Mouse (Mus musculus) kidney, postnatal 0 days (tissue): ENCODE measurements around the gene Cldn5. TPM values are rescaled to one million over a fixed set of nuclear protein-coding genes. Genes with fewer than 3 reads are reported as not detected.

Experiments used
- ATAC-seq: fragments of 200-750 bp; cut with Nextera tagmentation; replicated peaks from 2 replicates; pipeline ENCODE4 v1.8.0; 2017; ENCODE audit warnings: low read depth, moderate number of reproducible peaks, moderate TSS enrichment, moderate library complexity; ENCODE audit not compliant: low FRiP score
- DNase-seq: peaks from one replicate; pipeline ENCODE4 v3.0.0-alpha.2; 2016; ENCODE audit warnings: low spot score
- H3K27ac ChIP-seq: fragments of 300-500 bp; sonication (generic); 2 replicates; pipeline ENCODE4 v1.5.1; 2014; ENCODE audit warnings: mild to moderate bottlenecking
- H3K27me3 ChIP-seq: fragments of 300-500 bp; sonication (generic); 2 replicates; pipeline ENCODE4 v1.6.1; 2014; ENCODE audit warnings: low read length, mixed read lengths; ENCODE audit not compliant: insufficient read depth
- H3K36me3 ChIP-seq: fragments of 300-500 bp; sonication (generic); 2 replicates; pipeline ENCODE4 v1.6.1; 2014; ENCODE audit warnings: low read length, mixed read lengths; ENCODE audit not compliant: insufficient read depth
- H3K4me1 ChIP-seq: fragments of 300-500 bp; sonication (generic); replicated peaks from 2 replicates; pipeline ENCODE4 v1.6.1; 2014; ENCODE audit warnings: antibody characterized with exemption, low read length, mixed read lengths; ENCODE audit not compliant: insufficient read depth
- H3K4me2 ChIP-seq: fragments of 300-500 bp; sonication (generic); 2 replicates; pipeline ENCODE4 v1.6.1; 2014; ENCODE audit warnings: mild to moderate bottlenecking, low read length, moderate library complexity, mixed read lengths
- H3K4me3 ChIP-seq: fragments of 300-500 bp; sonication (generic); replicated peaks from 2 replicates; pipeline ENCODE4 v1.5.1; 2014; ENCODE audit warnings: low read depth, low read length
- H3K9ac ChIP-seq: fragments of 300-500 bp; sonication (generic); 2 replicates; pipeline ENCODE4 v1.6.1; 2014; ENCODE audit warnings: low read depth, low read length
- H3K9me3 ChIP-seq: fragments of 300-500 bp; sonication (generic); replicated peaks from 2 replicates; pipeline ENCODE4 v1.6.1; 2016; ENCODE audit warnings: low read length, inconsistent platforms, mixed read lengths
- CTCF ChIP-seq: IDR thresholded peaks from 2 replicates; pipeline ENCODE4 v1.5.1; 2016; ENCODE audit warnings: antibody characterized with exemption, low read depth, mild to moderate bottlenecking, moderate library complexity
- WGBS: fragments of 180-500 bp; shearing (Covaris S2); extraction: QIAGEN DNeasy Blood & Tissue Kit; methylation state at CpG from one replicate; pipeline ENCODE4 v1.1.7; 2014; 5-methylcytosine and 5-hydroxymethylcytosine counted together
- polyA plus RNA-seq: library from polyadenylated mRNA; unstranded; fragments of >200 nt; fragmentation: Nextera tagmentation; extraction: Ambion mirVana; gene quantifications from 2 replicates; pipeline ENCODE4 v1.2.1, GENCODE M21; 2015

Gene Cldn5
- polyA plus RNA-seq, 1 experiment from 2014 or later, result 107 TPM

- H3K36me3 ChIP-seq, result peaks cover 13% of the 10 kb centered on the region; the same call in 1 of the 2 replicates
- H3K27ac ChIP-seq, result 0 out of 2 replicates have a peak overlapping the region, but pooled peaks have one; percentile 1
- H3K9me3 ChIP-seq, result no peaks in the 10 kb centered on the region
- peaks cover 11% of the 10 kb centered on the region; the same call in 1 of the 2 replicates for H3K4me1 ChIP-seq
- no peak overlapping the region for H3K4me2 ChIP-seq
- no peak for TF ChIP-seq CTCF
- H3K27me3 ChIP-seq, result 0 out of 2 replicates have a peak, but pooled peaks cover 7% of the 10 kb centered on the region
- ATAC-seq, result peak; percentile 38
- no peak overlapping the region for H3K4me3 ChIP-seq
- WGBS, result 57% methylated on average over 10 of the region's 10 CpGs
- peak; percentile 85 for DNase-seq
- no peak overlapping the region for H3K9ac ChIP-seq
These were observed 5.2 kb downstream of the Cldn5 start for GRCm38 (mm10) chr16:18781810-18782209.

- no peak overlapping the region for H3K9ac ChIP-seq
- H3K27ac ChIP-seq, result no peak overlapping the region
- DNase-seq (no peak), ATAC-seq (no peak)
- H3K4me2 ChIP-seq, result no peak overlapping the region
- 89% methylated on average over 7 of the region's 7 CpGs for WGBS
- H3K36me3 ChIP-seq, result peaks cover 20% of the 10 kb centered on the region; the same call in 1 of the 2 replicates
- no peaks in the 10 kb centered on the region for H3K27me3 ChIP-seq
- no peak overlapping the region for H3K4me3 ChIP-seq
- TF ChIP-seq CTCF, result no peak
- H3K9me3 ChIP-seq, result no peaks in the 10 kb centered on the region
- H3K4me1 ChIP-seq, result no peaks in the 10 kb centered on the region
These were observed 8.4 kb downstream of the Cldn5 start for GRCm38 (mm10) chr16:18785025-18785424.

GRCm38 (mm10) chr16:18785485-18785884 is 8.8 kb downstream of the Cldn5 start:
- no peak for ATAC-seq
- Histone ChIP-seq H3K4me3 (no peak overlapping the region), H3K36me3 (peaks cover 20% of the 10 kb centered on the region; the same call in 1 of the 2 replicates), H3K4me2 (no peak overlapping the region), H3K9ac (no peak overlapping the region), H3K27me3 (no peaks in the 10 kb centered on the region), H3K9me3 (no peaks in the 10 kb centered on the region), H3K27ac (no peak overlapping the region), H3K4me1 (no peaks in the 10 kb centered on the region)
- 93% methylated on average over 1 of the region's 1 CpGs for WGBS
- TF ChIP-seq CTCF, result no peak
- DNase-seq, result no peak

- 93% methylated on average over 10 of the region's 10 CpGs for WGBS
- no peaks in the 10 kb centered on the region for H3K9me3 ChIP-seq
- H3K4me1 ChIP-seq, result no peaks in the 10 kb centered on the region
- peaks cover 20% of the 10 kb centered on the region; the same call in 1 of the 2 replicates for H3K36me3 ChIP-seq
- no peak for TF ChIP-seq CTCF
- no peak overlapping the region for H3K9ac ChIP-seq
- no peak overlapping the region for H3K27ac ChIP-seq
- ATAC-seq, result no peak
- H3K27me3 ChIP-seq, result no peaks in the 10 kb centered on the region
- DNase-seq, result no peak
- no peak overlapping the region for H3K4me3 ChIP-seq
- H3K4me2 ChIP-seq, result no peak overlapping the region
These were observed 10.0 kb downstream of the Cldn5 start for GRCm38 (mm10) chr16:18786652-18787051.

GRCm38 (mm10) chr16:18788627-18789406 is 12.2 kb downstream of the Cldn5 start:
- Histone ChIP-seq H3K4me3 (no peak overlapping the region), H3K27ac (no peak overlapping the region), H3K27me3 (no peaks in the 10 kb centered on the region), H3K9me3 (no peaks in the 10 kb centered on the region), H3K9ac (no peak overlapping the region), H3K4me1 (no peaks in the 10 kb centered on the region), H3K4me2 (no peak overlapping the region), H3K36me3 (peaks cover 26% of the 10 kb centered on the region; the same call in 1 of the 2 replicates)
- no peak for DNase-seq
- WGBS, result 72% methylated on average over 10 of the region's 10 CpGs
- no peak for TF ChIP-seq CTCF
- 0 out of 2 replicates have a peak, but pooled peaks have one; percentile 12 for ATAC-seq

GRCm38 (mm10) chr16:18795223-18795899 is 18.7 kb downstream of the Cldn5 start:
- no peak for TF ChIP-seq CTCF
- DNase-seq (no peak), ATAC-seq (no peak)
- WGBS, result 89% methylated on average over 11 of the region's 11 CpGs
- Histone ChIP-seq H3K9ac (no peak overlapping the region), H3K27me3 (no peaks in the 10 kb centered on the region), H3K9me3 (no peaks in the 10 kb centered on the region), H3K4me3 (no peak overlapping the region), H3K27ac (no peak overlapping the region), H3K4me2 (no peak overlapping the region), H3K4me1 (no peaks in the 10 kb centered on the region), H3K36me3 (0 out of 2 replicates have a peak, but pooled peaks cover 18% of the 10 kb centered on the region)
